Mouse (Mus musculus): ENCODE results near the gene Ubqln4.
"Not testable (repeated sequence)": the region's sequence is repeated elsewhere in the genome, so short reads cannot be mapped to it uniquely, and the experiment has no call there.

Gene Ubqln4

DNA sequence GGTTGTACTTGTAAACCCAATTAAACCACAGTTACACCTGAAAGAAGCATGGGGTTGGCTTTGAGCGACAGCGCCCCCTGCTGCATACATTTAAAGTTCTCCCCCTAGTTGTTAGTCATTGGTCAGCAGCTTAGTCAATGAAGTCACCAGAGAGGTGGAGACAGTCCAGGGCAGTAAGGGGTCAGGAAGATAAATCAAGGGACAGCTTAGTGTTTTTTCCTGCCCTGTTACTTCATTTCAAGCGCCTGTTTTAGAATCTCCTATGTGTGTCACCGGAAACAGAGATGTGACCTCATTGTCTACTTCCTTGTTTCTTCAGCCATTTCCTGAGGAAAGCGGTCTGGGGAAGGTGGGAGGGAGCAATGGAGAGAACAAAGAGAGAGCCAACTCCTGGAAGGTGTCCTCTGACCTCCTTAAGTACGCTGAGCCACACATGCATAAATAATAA lies 50.2 kb downstream of the Ubqln4 start:
- peak; percentile 55 for DNase-seq (ENCODE audit: low spot score)

DNA sequence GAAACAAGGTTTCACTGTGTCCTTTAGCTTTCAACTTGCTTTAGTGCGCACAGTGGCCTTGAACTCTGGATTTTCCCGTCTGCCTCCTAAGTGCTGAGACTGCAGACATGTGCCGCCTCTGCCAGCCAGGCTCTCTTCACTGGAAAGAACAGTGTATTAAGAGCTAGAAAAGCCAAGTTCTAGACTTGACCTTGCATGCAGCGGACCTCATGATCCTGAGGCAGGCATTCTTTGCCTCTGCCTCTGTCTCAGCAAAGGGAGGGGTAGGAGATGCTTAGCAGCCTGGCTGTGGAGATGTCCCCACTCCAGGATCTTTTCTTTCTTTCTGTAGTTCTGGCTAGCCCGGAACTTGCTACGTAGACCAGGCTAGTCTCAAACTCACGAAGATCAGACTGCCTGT lies 51.3 kb downstream of the Ubqln4 start:
- DNase-seq (ENCODE audit: low spot score): no peak

DNA sequence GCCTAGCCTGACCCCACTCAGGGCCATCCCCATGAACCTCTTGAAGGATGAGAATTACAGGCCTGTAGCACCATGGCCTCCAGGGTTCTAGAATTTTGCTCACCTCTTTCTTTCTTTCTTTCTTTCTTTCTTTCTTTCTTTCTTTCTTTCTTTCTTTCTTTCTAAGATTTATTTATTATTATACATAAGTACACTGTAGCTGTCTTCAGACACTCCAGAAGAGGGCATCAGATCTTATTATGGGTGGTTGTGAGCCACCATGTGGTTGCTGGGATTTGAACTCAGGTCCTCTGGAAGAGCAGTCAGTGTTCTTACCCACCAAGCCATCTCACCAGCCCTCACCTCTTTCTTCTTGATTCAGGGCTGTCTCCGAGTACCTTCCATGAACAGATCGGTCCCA lies 52.1 kb downstream of the Ubqln4 start, which contains the start of gene Arhgef2:
Gene Arhgef2, plus strand, starts transcription at position 301 of the 400 bp plus-strand sequence.
- DNase-seq (ENCODE audit: low spot score): not testable (repeated sequence)

DNA sequence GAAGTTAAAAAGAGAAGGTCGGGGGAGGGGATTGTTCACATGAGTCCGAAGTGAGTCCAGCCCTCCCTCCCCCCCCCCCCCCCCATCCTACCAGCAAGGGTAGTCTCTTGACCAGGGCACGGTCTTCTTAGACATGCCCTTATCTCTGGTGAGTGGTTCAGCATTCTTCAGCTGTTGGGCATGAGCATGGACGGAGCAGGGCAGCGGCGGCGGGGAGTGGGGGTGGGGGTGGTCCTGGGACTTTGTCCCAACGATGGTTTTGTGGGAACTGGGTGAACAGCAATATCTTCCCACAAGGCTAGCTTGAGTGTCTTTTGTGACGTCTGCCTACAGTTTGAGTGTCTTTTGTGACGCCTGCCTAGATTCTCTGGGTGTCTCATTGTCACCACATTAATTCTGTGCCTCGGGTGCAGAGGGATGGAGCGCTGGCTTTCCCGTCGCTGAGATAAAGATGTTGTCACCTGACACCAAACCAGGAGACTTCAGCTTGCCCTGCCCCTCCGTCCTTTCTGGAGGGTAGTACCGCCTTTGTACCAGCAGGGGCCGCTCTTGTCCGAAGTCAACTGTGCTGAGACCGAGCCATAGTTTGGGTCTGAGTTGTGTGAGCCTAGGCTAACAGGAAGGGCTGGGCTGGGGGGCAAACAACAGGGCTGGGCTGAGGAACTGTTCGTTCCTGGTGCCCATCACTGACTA lies 53.7 kb downstream of the Ubqln4 start:
- DNase-seq (ENCODE audit: low spot score): peak; percentile 78

DNA sequence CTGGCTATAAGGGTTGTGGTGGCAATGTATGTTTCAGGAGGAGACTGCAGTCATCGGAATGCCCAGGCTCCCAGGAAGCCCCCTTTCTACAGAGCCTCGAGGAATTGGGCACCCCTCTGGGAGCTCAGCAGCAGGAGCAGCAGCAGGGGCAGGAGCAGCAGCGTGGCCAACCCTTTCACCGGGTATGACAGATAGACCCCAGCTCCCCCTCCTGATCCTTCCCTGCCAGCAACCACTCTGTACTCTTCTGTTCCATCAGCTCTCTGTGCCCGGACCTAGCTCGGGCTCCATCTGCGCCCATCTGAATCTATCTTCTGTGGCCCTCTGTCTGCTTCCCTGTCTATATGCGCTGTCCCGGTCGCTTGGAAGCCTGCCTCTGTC lies 54.2 kb downstream of the Ubqln4 start:
- DNase-seq (ENCODE audit: low spot score): no peak

DNA sequence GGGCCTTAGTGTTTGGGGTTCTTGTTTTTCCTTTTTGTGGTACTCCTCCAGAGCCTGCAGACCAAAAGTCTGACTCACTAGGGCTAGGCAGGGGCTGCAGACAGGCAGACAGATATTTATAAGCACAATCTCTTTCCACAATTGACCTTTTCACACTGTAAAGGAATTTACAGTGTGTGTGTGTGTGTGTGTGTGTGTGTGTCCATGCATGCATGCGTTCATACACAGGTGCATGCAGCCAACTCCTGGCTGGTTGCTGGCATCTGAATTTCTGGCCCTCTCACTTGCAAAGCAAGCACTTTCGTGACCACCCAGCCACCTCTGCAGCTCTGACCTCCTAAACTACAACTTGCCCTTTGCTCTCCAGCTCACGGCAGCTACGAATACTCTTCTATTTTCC lies 55.5 kb downstream of the Ubqln4 start:
- no peak for DNase-seq (ENCODE audit: low spot score)

DNA sequence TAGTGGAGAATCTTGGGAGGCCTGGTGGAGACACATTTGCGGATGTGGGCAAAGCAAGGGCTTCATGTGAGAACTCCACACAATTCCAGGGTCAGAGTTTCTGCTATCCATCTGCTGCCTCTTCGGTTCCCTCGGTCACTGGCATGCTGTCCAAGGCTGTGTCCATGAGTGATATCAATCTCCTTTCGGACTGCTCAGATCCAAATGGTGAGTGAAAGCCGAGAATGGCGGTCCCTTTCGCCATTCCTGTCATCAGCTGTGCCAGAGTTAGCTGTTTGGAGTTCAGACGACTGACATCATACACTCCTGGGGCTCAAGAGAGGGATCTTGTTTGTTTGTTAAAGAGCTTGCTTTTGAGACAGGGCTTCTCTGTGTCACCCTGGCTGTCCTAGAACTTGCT lies 60.9 kb downstream of the Ubqln4 start:
- no peak for DNase-seq (ENCODE audit: low spot score)

DNA sequence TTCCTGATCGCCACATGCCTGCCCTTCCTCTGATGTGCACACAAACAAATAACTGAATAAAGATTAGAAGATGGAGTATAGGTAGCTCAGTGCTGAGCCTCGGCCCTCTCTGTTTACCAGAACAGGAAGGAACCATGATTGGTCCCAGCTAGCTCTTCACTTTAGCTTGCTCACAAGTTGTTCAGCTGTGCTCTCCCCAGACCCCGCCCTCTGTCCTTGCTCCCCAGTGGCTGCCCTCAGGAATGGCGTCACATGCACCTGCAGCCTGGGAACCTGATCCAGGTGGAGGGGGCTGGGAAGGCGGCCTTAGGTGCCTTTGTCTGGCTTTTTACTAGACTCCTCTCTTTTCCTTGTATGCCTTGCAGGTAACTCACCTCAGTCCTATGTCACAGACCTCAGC lies 61.6 kb downstream of the Ubqln4 start:
- no peak for DNase-seq (ENCODE audit: low spot score)

DNA sequence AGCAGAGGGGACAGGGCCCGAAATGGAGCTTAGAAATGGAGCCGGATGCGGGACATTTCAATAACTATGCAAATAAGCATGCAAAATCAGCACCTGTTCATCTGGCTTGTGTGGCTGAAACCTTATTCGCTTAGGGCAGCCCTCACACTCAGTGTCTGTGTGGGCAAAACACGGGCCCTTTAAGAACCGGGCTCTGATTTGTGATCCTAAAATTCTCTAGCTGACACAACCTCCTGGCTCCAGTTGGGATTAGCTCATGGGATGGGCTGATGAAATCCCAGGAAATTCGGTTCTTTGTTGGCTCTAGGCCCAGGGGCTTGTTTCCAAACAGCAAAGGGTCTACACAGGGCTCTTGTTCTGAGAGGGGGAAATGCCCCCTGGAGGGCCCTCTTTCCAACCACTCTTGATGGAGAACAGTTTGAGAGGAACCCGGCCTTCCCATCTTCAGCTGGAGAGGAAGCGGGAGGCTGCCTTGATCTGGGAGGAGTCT lies 62.4 kb downstream of the Ubqln4 start:
- DNase-seq (ENCODE audit: low spot score): no peak

DNA sequence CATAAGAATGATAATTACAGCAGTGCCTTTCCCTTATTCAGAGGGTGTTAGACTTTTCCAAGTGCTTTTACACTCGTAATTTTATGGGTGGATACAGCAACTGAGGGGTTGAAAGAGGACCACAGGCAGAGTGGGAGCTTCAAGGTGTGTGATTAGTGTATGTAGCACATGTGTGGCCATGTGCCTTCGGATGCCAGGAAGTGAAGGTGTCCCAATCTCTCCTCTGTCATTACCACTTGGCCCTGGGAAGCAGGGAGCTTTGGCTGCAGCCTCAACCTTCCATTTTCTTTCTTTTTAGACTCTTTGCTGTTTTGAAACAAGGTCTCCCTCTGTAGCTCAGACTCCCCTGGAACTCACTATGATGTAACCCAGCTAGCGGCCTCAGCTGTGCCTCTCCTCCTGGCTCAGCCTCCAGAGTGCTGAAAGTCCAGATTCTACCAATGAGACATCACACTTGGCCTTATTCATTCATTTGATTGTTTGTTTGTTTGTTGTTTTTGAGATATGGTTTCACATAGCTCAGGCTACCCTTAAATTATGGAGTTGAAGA lies 63.5 kb downstream of the Ubqln4 start:
- DNase-seq (ENCODE audit: low spot score): no peak

DNA sequence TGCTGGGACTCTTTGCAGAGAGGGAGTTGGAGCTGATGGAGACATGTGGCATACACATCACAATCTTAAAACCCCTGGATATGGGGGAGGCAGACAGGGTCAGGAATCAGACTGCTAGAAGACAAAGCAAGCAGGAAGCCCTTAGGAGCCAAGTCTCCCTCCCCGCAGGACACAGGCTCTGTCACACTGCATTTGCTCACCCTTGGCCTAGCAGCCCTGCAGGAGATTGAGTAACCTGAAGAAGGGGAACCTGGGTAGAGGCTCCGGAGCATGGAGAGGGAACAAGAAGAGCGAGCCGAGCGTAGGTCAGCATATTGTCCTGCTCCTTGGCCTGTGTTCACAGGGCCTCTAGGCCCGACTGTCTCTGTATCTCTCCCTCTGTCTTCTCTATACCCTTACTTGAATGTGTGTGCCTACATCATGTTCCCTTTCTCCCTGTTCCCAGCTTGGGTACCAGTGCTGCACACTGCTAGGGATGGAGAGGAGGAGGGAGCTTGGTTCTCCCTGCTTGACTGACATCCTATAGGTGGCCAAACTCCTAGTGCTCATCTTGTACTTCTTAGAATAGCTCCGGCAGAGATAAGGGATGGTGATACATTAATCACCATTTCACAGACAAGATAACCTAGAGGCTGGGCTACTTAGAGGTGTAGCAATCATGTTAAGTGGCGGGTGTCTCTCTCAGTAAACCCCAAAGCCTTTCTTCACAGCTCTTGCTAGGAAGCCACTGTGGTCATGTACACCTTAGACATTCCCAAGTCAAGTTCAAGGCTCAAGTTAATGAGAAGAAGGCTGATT lies 64.7 kb downstream of the Ubqln4 start:
- no peak for DNase-seq (ENCODE audit: low spot score)
